Mouse (Mus musculus) hindbrain, embryonic 15.5 days (tissue): ENCODE data around the gene Rars. TPM values are rescaled to one million over a fixed set of nuclear protein-coding genes. Genes with fewer than 3 reads are reported as not detected.

Experiments used
- ATAC-seq: fragments of 200-750 bp; cut with Nextera tagmentation; 2 replicates; pipeline ENCODE4 v1.8.0; 2017; ENCODE audit warnings: low read depth, moderate number of reproducible peaks, moderate TSS enrichment; ENCODE audit not compliant: low FRiP score
- H3K27ac ChIP-seq: fragments of 300-500 bp; sonication (generic); replicated peaks from 2 replicates; pipeline ENCODE4 v1.5.1; 2015; ENCODE audit warnings: mild to moderate bottlenecking, inconsistent platforms
- H3K27me3 ChIP-seq: fragments of 300-500 bp; sonication (generic); 2 replicates; pipeline ENCODE4 v1.6.1; 2015; ENCODE audit warnings: control low read depth, inconsistent platforms
- H3K36me3 ChIP-seq: fragments of 300-500 bp; sonication (generic); 2 replicates; pipeline ENCODE4 v1.6.1; 2015; ENCODE audit warnings: control low read depth, inconsistent platforms
- H3K4me1 ChIP-seq: fragments of 300-500 bp; sonication (generic); replicated peaks from 2 replicates; pipeline ENCODE4 v1.6.1; 2015; ENCODE audit warnings: control low read depth, inconsistent platforms
- H3K4me2 ChIP-seq: fragments of 300-500 bp; sonication (generic); 2 replicates; pipeline ENCODE4 v1.6.1; 2015; ENCODE audit warnings: moderate library complexity, mild to moderate bottlenecking, inconsistent platforms
- H3K4me3 ChIP-seq: fragments of 300-500 bp; sonication (generic); 2 replicates; pipeline ENCODE4 v1.5.1; 2015; ENCODE audit warnings: mild to moderate bottlenecking, inconsistent platforms
- H3K9ac ChIP-seq: fragments of 300-500 bp; sonication (generic); 2 replicates; pipeline ENCODE4 v1.6.1; 2015; ENCODE audit warnings: inconsistent platforms
- H3K9me3 ChIP-seq: fragments of 300-500 bp; sonication (generic); 2 replicates; pipeline ENCODE4 v1.6.1; 2016; ENCODE audit warnings: control low read depth, inconsistent platforms
- WGBS: fragments of 180-500 bp; shearing (Covaris S2); methylation state at CpG from one replicate; pipeline ENCODE4 v1.1.7; 2015; 5-methylcytosine and 5-hydroxymethylcytosine counted together
- microRNA counts: library from miRNA; unstranded; fragments of <30 nt; microRNA quantifications from one replicate; lab custom pipeline; 2016
- microRNA-seq: library from miRNA; unstranded; fragments of <30 nt; microRNA quantifications from one replicate; pipeline ENCODE4, GENCODE M21; 2016
- polyA plus RNA-seq: library from polyadenylated mRNA; unstranded; fragments of >200 nt; fragmentation: Nextera tagmentation; extraction: Ambion mirVana; gene quantifications from 2 replicates; pipeline ENCODE4 v1.2.1, GENCODE M21; 2015

The Rars gene
- polyA plus RNA-seq, 1 experiment from 2014 or later: 67.0 TPM

DNA sequence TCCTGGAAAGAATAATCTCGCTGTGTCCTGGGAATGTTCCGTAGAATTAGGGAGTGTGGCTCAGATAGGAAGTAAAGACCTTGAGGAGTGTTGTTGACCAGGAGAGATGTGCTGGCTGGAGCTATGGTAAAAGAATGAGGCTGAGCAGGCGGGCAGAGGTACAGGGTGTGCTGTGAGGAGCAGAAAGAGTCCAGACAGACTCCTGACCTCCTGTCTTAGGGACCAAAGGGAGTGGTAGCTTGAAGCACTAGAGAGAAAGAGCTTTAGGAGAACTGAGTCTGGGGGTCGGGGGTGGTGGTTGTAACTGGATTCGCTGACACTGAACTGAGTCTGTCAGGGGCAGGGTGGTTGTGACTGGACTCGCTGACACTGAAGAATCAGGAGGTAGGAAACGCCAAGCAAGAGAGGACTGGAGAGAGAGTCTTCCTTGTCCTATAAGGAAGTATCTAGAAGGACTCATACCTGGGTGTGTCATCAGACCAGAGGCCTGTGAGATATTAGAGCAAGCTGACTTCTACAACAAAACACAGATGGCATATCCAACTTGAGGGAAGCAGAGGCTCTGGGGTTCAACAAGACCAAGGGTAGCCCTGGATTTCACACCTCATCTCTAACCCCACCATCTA lies 74.2 kb downstream of the Rars start:
- H3K4me3 ChIP-seq: no peak overlapping the region
- H3K27ac ChIP-seq: no peak overlapping the region
- ATAC-seq: no peak
- H3K4me1 ChIP-seq: no peaks in the 10 kb centered on the region
- no peaks in the 10 kb centered on the region for H3K27me3 ChIP-seq
- WGBS: 89% methylated on average over 7 of the region's 7 CpGs
- H3K9ac ChIP-seq: no peak overlapping the region
- H3K4me2 ChIP-seq: no peak overlapping the region
- no peaks in the 10 kb centered on the region for H3K9me3 ChIP-seq
- H3K36me3 ChIP-seq: no peaks in the 10 kb centered on the region

MicroRNA genes within 50 kb of the gene (microRNA counts, 519-probe panel; counts per million panel counts)
- microRNA mmu-miR-103 (lab: Ali Mortazavi, UCI): 4,421 counts per million, percentile 91 among the panel's probes with 10 or more counts

Small RNAs within 50 kb of the gene (microRNA-seq; reads per million reads assigned to microRNA genes)
- 5.9 reads per million, percentile 23 among the genes with 10 or more reads in this experiment for gene Mir103-1

Other genes starting within 250 kb of the Rars start
- gene Pank3, start 65.0 kb downstream of the Rars start, polyA plus RNA-seq: 20.4 and 21.3 TPM in 2 replicates
- gene Fbll1, start 35.6 kb downstream of the Rars start, polyA plus RNA-seq: 27.7 and 30.9 TPM in 2 replicates
- 13.5 and 13.8 TPM in 2 replicates for gene Wwc1, start 146.0 kb upstream of the Rars start, polyA plus RNA-seq